Mouse (Mus musculus) forebrain, embryonic 16.5 days (tissue): ENCODE results near the gene Clmn. TPM values are rescaled to one million over a fixed set of nuclear protein-coding genes. Genes with fewer than 3 reads are reported as not detected.
A peak's percentile ranks its signal among the peaks of the same experiment; 100 is the strongest.

Experiments used
- ATAC-seq: fragments of 200-750 bp; cut with Nextera tagmentation; 2 replicates; pipeline ENCODE4 v1.8.0; 2017; ENCODE audit warnings: mild to moderate bottlenecking, moderate library complexity
- H3K27ac ChIP-seq: fragments of 300-500 bp; sonication (generic); 2 replicates; pipeline ENCODE4 v1.5.1; 2014; ENCODE audit warnings: low read length, control low read depth
- H3K27me3 ChIP-seq: fragments of 300-500 bp; sonication (generic); replicated peaks from 2 replicates; pipeline ENCODE4 v1.6.1; 2014; ENCODE audit warnings: low read length; ENCODE audit not compliant: control insufficient read depth, insufficient read depth
- H3K36me3 ChIP-seq: fragments of 300-500 bp; sonication (generic); 2 replicates; pipeline ENCODE4 v1.6.1; 2014; ENCODE audit not compliant: control insufficient read depth, insufficient read depth
- H3K4me1 ChIP-seq: fragments of 300-500 bp; sonication (generic); replicated peaks from 2 replicates; pipeline ENCODE4 v1.6.1; 2014; ENCODE audit warnings: low read length; ENCODE audit not compliant: control insufficient read depth, insufficient read depth
- H3K4me2 ChIP-seq: fragments of 300-500 bp; sonication (generic); 2 replicates; pipeline ENCODE4 v1.6.1; 2014; ENCODE audit warnings: mild to moderate bottlenecking, low read length, control low read depth
- H3K4me3 ChIP-seq: fragments of 300-500 bp; sonication (generic); replicated peaks from 2 replicates; pipeline ENCODE4 v1.5.1; 2014; ENCODE audit warnings: mild to moderate bottlenecking, low read length, control low read depth
- H3K9ac ChIP-seq: fragments of 300-500 bp; sonication (generic); replicated peaks from 2 replicates; pipeline ENCODE4 v1.6.1; 2014; ENCODE audit warnings: low read depth, low read length, control low read depth
- H3K9me3 ChIP-seq: fragments of 300-500 bp; sonication (generic); 2 replicates; pipeline ENCODE4 v1.6.1; 2016; ENCODE audit warnings: low read length; ENCODE audit not compliant: control insufficient read depth
- WGBS: fragments of 180-500 bp; shearing (Covaris S2); extraction: QIAGEN DNeasy Blood & Tissue Kit; methylation state at CpG from one replicate; pipeline ENCODE4 v1.1.7; 2014; 5-methylcytosine and 5-hydroxymethylcytosine counted together
- polyA plus RNA-seq: library from polyadenylated mRNA; unstranded; fragments of >200 nt; fragmentation: Nextera tagmentation; extraction: Ambion mirVana; gene quantifications from 2 replicates; pipeline ENCODE4 v1.2.1, GENCODE M21; 2015

The Clmn gene
- polyA plus RNA-seq, 1 experiment from 2014 or later = 0.71 TPM

- H3K36me3 ChIP-seq = no peaks in the 10 kb centered on the region
- no peak overlapping the region for H3K4me2 ChIP-seq
- 47% methylated on average over 2 of the region's 2 CpGs for WGBS
- H3K9me3 ChIP-seq = no peaks in the 10 kb centered on the region; the same call in 1 of the 2 replicates
- H3K27ac ChIP-seq = no peak overlapping the region
- H3K4me3 ChIP-seq = no peak overlapping the region
- no peak for ATAC-seq
- H3K27me3 ChIP-seq = no peaks in the 10 kb centered on the region
- H3K9ac ChIP-seq = no peak overlapping the region
- H3K4me1 ChIP-seq = 0 out of 2 replicates have a peak, but pooled peaks cover 2% of the 10 kb centered on the region
Observed at GRCm38 (mm10) chr12:104882061-104882460, 17.2 kb upstream of the Clmn start.

- no peak for ATAC-seq
- no peak overlapping the region for H3K4me3 ChIP-seq
Observed at GRCm38 (mm10) chr12:104881518-104882060, 16.7 kb upstream of the Clmn start.

GRCm38 (mm10) chr12:104880367-104880766, 15.5 kb upstream of the Clmn start:
- Histone ChIP-seq H3K27me3 (no peaks in the 10 kb centered on the region), H3K4me1 (0 out of 2 replicates have a peak, but pooled peaks cover 2% of the 10 kb centered on the region), H3K9me3 (no peaks in the 10 kb centered on the region; the same call in 1 of the 2 replicates), H3K36me3 (no peaks in the 10 kb centered on the region), H3K9ac (no peak overlapping the region), H3K4me2 (no peak overlapping the region), H3K4me3 (no peak overlapping the region), H3K27ac (no peak overlapping the region)
- no peak for ATAC-seq
- 82% methylated on average over 12 of the region's 12 CpGs for WGBS

More at GRCm38 (mm10) chr12:104881518-104882060, 16.7 kb upstream of the Clmn start:
- Histone ChIP-seq H3K27me3 (no peaks in the 10 kb centered on the region), H3K9me3 (no peaks in the 10 kb centered on the region; the same call in 1 of the 2 replicates), H3K9ac (no peak overlapping the region), H3K4me2 (no peak overlapping the region), H3K27ac (no peak overlapping the region), H3K36me3 (no peaks in the 10 kb centered on the region), H3K4me1 (0 out of 2 replicates have a peak, but pooled peaks cover 2% of the 10 kb centered on the region)
- WGBS = 83% methylated on average over 4 of the region's 4 CpGs

GRCm38 (mm10) chr12:104879577-104879989, 14.7 kb upstream of the Clmn start:
- WGBS = 20% methylated on average over 10 of the region's 10 CpGs
- H3K36me3 ChIP-seq = no peaks in the 10 kb centered on the region
- H3K4me2 ChIP-seq = no peak overlapping the region
- H3K4me1 ChIP-seq = 0 out of 2 replicates have a peak, but pooled peaks cover 2% of the 10 kb centered on the region
- H3K9me3 ChIP-seq = no peaks in the 10 kb centered on the region; the same call in 1 of the 2 replicates
- H3K4me3 ChIP-seq = no peak overlapping the region
- no peaks in the 10 kb centered on the region for H3K27me3 ChIP-seq
- peak; percentile 77 for ATAC-seq
- no peak overlapping the region for H3K9ac ChIP-seq
- no peak overlapping the region for H3K27ac ChIP-seq

GRCm38 (mm10) chr12:104876053-104876452, 11.2 kb upstream of the Clmn start:
- H3K4me3 ChIP-seq = no peak overlapping the region
- H3K4me2 ChIP-seq = no peak overlapping the region
- ATAC-seq = no peak
- H3K27me3 ChIP-seq = no peaks in the 10 kb centered on the region
- 38% methylated on average over 3 of the region's 3 CpGs for WGBS
- no peak overlapping the region for H3K27ac ChIP-seq
- no peak overlapping the region for H3K9ac ChIP-seq
- H3K36me3 ChIP-seq = no peaks in the 10 kb centered on the region
- 0 out of 2 replicates have a peak, but pooled peaks cover 2% of the 10 kb centered on the region for H3K4me1 ChIP-seq
- H3K9me3 ChIP-seq = no peaks in the 10 kb centered on the region

GRCm38 (mm10) chr12:104871987-104872386, 7.1 kb upstream of the Clmn start:
- ATAC-seq = no peak

GRCm38 (mm10) chr12:104869737-104870136, 4.9 kb upstream of the Clmn start:
- Histone ChIP-seq H3K9me3 (no peaks in the 10 kb centered on the region), H3K9ac (no peak overlapping the region), H3K4me1 (peaks cover 6% of the 10 kb centered on the region), H3K27ac (no peak overlapping the region), H3K27me3 (no peaks in the 10 kb centered on the region), H3K36me3 (no peaks in the 10 kb centered on the region), H3K4me3 (no peak overlapping the region), H3K4me2 (no peak overlapping the region)
- no peak for ATAC-seq
- 70% methylated on average over 3 of the region's 3 CpGs for WGBS

More at GRCm38 (mm10) chr12:104871987-104872386, 7.1 kb upstream of the Clmn start:
- Histone ChIP-seq H3K9me3 (no peaks in the 10 kb centered on the region), H3K4me2 (no peak overlapping the region), H3K27ac (no peak overlapping the region), H3K36me3 (no peaks in the 10 kb centered on the region), H3K27me3 (no peaks in the 10 kb centered on the region), H3K4me3 (no peak overlapping the region), H3K4me1 (no peaks in the 10 kb centered on the region), H3K9ac (no peak overlapping the region)
- WGBS = 91% methylated on average over 6 of the region's 6 CpGs

- no peak overlapping the region for H3K4me2 ChIP-seq
- H3K9me3 ChIP-seq = no peaks in the 10 kb centered on the region
- H3K9ac ChIP-seq = no peak overlapping the region
- peaks cover 11% of the 10 kb centered on the region for H3K4me1 ChIP-seq
- WGBS = 93% methylated on average over 3 of the region's 3 CpGs
- H3K27me3 ChIP-seq = no peaks in the 10 kb centered on the region
- H3K4me3 ChIP-seq = no peak overlapping the region
- H3K36me3 ChIP-seq = no peaks in the 10 kb centered on the region
- no peak overlapping the region for H3K27ac ChIP-seq
- no peak for ATAC-seq
Observed at GRCm38 (mm10) chr12:104868430-104868829, 3.6 kb upstream of the Clmn start.

GRCm38 (mm10) chr12:104867851-104868250, 3.0 kb upstream of the Clmn start:
- H3K27ac ChIP-seq = no peak overlapping the region
- H3K4me1 ChIP-seq = peaks cover 11% of the 10 kb centered on the region
- no peaks in the 10 kb centered on the region for H3K9me3 ChIP-seq
- no peaks in the 10 kb centered on the region for H3K36me3 ChIP-seq
- no peak overlapping the region for H3K4me3 ChIP-seq
- 84% methylated on average over 6 of the region's 6 CpGs for WGBS
- no peaks in the 10 kb centered on the region for H3K27me3 ChIP-seq
- no peak overlapping the region for H3K4me2 ChIP-seq
- ATAC-seq = no peak
- no peak overlapping the region for H3K9ac ChIP-seq
